Mouse (Mus musculus) heart, embryonic 14.5 days (tissue): ENCODE measurements around the gene Prkg1. TPM values are rescaled to one million over a fixed set of nuclear protein-coding genes. Genes with fewer than 3 reads are reported as not detected.

ENCODE experiments used
- ATAC-seq: fragments of 200-750 bp; cut with Nextera tagmentation; 2 replicates; pipeline ENCODE4 v1.8.0; 2017; ENCODE audit warnings: low read depth, moderate TSS enrichment; ENCODE audit not compliant: insufficient number of reproducible peaks, insufficient read depth, low FRiP score
- H3K27ac ChIP-seq, 2 experiments: fragments of 200-500 bp in 1 of 2; fragments of 300-500 bp in 1 of 2; sonication (generic) in 1 of 2; replicated peaks in 1 of 2; 2 replicates each; pipeline ENCODE4 v1.5.1; 2012 to 2014; ENCODE audit warnings: low read depth in 2 of 2, low read length in 2 of 2, control low read depth in 1 of 2, mild to moderate bottlenecking in 1 of 2, mixed read lengths in 1 of 2; ENCODE audit not compliant: control insufficient read depth in 1 of 2, insufficient read depth in 1 of 2
- H3K27me3 ChIP-seq: fragments of 300-500 bp; sonication (generic); 2 replicates; pipeline ENCODE4 v1.6.1; 2014; ENCODE audit warnings: mild to moderate bottlenecking, low read length, control low read depth; ENCODE audit not compliant: control insufficient read depth, insufficient read depth
- H3K36me3 ChIP-seq: fragments of 300-500 bp; sonication (generic); 2 replicates; pipeline ENCODE4 v1.6.1; 2014; ENCODE audit warnings: mild to moderate bottlenecking, control low read depth, low read length, mixed read lengths; ENCODE audit not compliant: control insufficient read depth, insufficient read depth
- H3K4me1 ChIP-seq, 2 experiments: fragments of 200-500 bp in 1 of 2; fragments of 300-500 bp in 1 of 2; sonication (generic) in 1 of 2; 2 replicates each; pipeline ENCODE4 v1.6.1; 2012 to 2014; ENCODE audit warnings: low read length in 2 of 2, control low read depth in 1 of 2, mixed read lengths in 1 of 2; ENCODE audit not compliant: control insufficient read depth in 2 of 2, insufficient read depth in 2 of 2
- H3K4me2 ChIP-seq: fragments of 300-500 bp; sonication (generic); 2 replicates; pipeline ENCODE4 v1.6.1; 2014; ENCODE audit warnings: mild to moderate bottlenecking, low read length
- H3K4me3 ChIP-seq, 2 experiments: fragments of 200-500 bp in 1 of 2; fragments of 300-500 bp in 1 of 2; sonication (generic) in 1 of 2; 2 replicates each; pipeline ENCODE4 v1.5.1; 2012 to 2014; ENCODE audit warnings: low read length in 2 of 2, mild to moderate bottlenecking in 2 of 2, control low read depth in 1 of 2, low read depth in 1 of 2, moderate library complexity in 1 of 2; ENCODE audit not compliant: control insufficient read depth in 1 of 2, insufficient read depth in 1 of 2
- H3K9ac ChIP-seq: fragments of 300-500 bp; sonication (generic); 2 replicates; pipeline ENCODE4 v1.6.1; 2014; ENCODE audit warnings: mild to moderate bottlenecking, low read length
- H3K9me3 ChIP-seq: fragments of 300-500 bp; sonication (generic); 2 replicates; pipeline ENCODE4 v1.6.1; 2016; ENCODE audit warnings: low read length, control low read depth; ENCODE audit not compliant: control insufficient read depth
- WGBS: fragments of 180-500 bp; shearing (Covaris S2); extraction: QIAGEN DNeasy Blood & Tissue Kit; methylation state at CpG from one replicate; pipeline ENCODE4 v1.1.7; 2014; 5-methylcytosine and 5-hydroxymethylcytosine counted together
- polyA plus RNA-seq: library from polyadenylated mRNA; unstranded; fragments of >200 nt; fragmentation: Nextera tagmentation; extraction: Ambion mirVana; gene quantifications from 2 replicates; pipeline ENCODE4 v1.2.1, GENCODE M21; 2014

The Prkg1 gene
- polyA plus RNA-seq, 1 experiment from 2014 or later, result 9.6 TPM

- H3K4me1 ChIP-seq, result peaks cover 5 to 8% of the 10 kb centered on the region in 2 experiments; a peak in 2 of 4 replicates
- no peaks in the 10 kb centered on the region for H3K27me3 ChIP-seq
- no peak overlapping the region for H3K9ac ChIP-seq
- no peak for ATAC-seq
- WGBS, result 36% methylated on average over 4 of the region's 4 CpGs
- no peaks in the 10 kb centered on the region for H3K36me3 ChIP-seq
- H3K4me2 ChIP-seq, result no peak overlapping the region
- no peaks in the 10 kb centered on the region for H3K9me3 ChIP-seq
- H3K4me3 ChIP-seq, result no peak overlapping the region
- no peak overlapping the region for H3K27ac ChIP-seq
These were observed 919.9 kb downstream of the Prkg1 start for GRCm38 (mm10) chr19:30844916-30845315.

GRCm38 (mm10) chr19:30843637-30844036, 921.2 kb downstream of the Prkg1 start:
- 80% methylated on average over 4 of the region's 4 CpGs for WGBS
- Histone ChIP-seq H3K9ac (no peak overlapping the region), H3K9me3 (no peaks in the 10 kb centered on the region), H3K4me1 (peaks cover 5 to 8% of the 10 kb centered on the region in 2 experiments; a peak in 2 of 4 replicates), H3K27me3 (no peaks in the 10 kb centered on the region), H3K4me3 (no peak overlapping the region), H3K36me3 (no peaks in the 10 kb centered on the region), H3K4me2 (no peak overlapping the region), H3K27ac (peak overlapping the region in 1 of 2 experiments; percentile 31; a peak in 1 of 4 replicates)
- ATAC-seq, result no peak

GRCm38 (mm10) chr19:30843052-30843564, 921.7 kb downstream of the Prkg1 start:
- Histone ChIP-seq H3K36me3 (no peaks in the 10 kb centered on the region), H3K4me2 (0 out of 2 replicates have a peak overlapping the region, but pooled peaks have one; percentile 9), H3K27ac (no peak overlapping the region), H3K9me3 (no peaks in the 10 kb centered on the region), H3K4me1 (peaks cover 5 to 8% of the 10 kb centered on the region in 2 experiments; a peak in 2 of 4 replicates), H3K9ac (no peak overlapping the region), H3K4me3 (no peak overlapping the region), H3K27me3 (no peaks in the 10 kb centered on the region)
- no peak for ATAC-seq
- 1% methylated on average over 4 of the region's 4 CpGs for WGBS

- WGBS, result 32% methylated on average over 1 of the region's 1 CpGs
- no peak for ATAC-seq
- no peak overlapping the region for H3K27ac ChIP-seq
- H3K27me3 ChIP-seq, result no peaks in the 10 kb centered on the region
- 0 out of 2 replicates have a peak overlapping the region, but pooled peaks have one; percentile 9 for H3K4me2 ChIP-seq
- H3K36me3 ChIP-seq, result no peaks in the 10 kb centered on the region
- H3K4me3 ChIP-seq, result no peak overlapping the region
- H3K4me1 ChIP-seq, result peaks cover 5 to 8% of the 10 kb centered on the region in 2 experiments; a peak in 2 of 4 replicates
- peak overlapping the region; percentile 16; the same call in 1 of the 2 replicates for H3K9ac ChIP-seq
- no peaks in the 10 kb centered on the region for H3K9me3 ChIP-seq
These were observed 922.2 kb downstream of the Prkg1 start for GRCm38 (mm10) chr19:30842640-30843039.

- no peak overlapping the region for H3K4me2 ChIP-seq
- H3K4me3 ChIP-seq, result no peak overlapping the region
- H3K4me1 ChIP-seq, result no peaks in the 10 kb centered on the region
- no peak overlapping the region for H3K27ac ChIP-seq
- H3K9ac ChIP-seq, result no peak overlapping the region
- no peaks in the 10 kb centered on the region for H3K27me3 ChIP-seq
- no peaks in the 10 kb centered on the region; the same call in 1 of the 2 replicates for H3K9me3 ChIP-seq
- no peaks in the 10 kb centered on the region for H3K36me3 ChIP-seq
- no peak for ATAC-seq
- WGBS, result 35% methylated on average over 1 of the region's 1 CpGs
These were observed 931.7 kb downstream of the Prkg1 start for GRCm38 (mm10) chr19:30833045-30833651.

GRCm38 (mm10) chr19:30829231-30829775, 935.5 kb downstream of the Prkg1 start:
- no peak overlapping the region for H3K4me2 ChIP-seq
- H3K9me3 ChIP-seq, result no peaks in the 10 kb centered on the region; the same call in 1 of the 2 replicates
- H3K36me3 ChIP-seq, result no peaks in the 10 kb centered on the region
- ATAC-seq, result no peak
- WGBS, result 75% methylated on average over 7 of the region's 7 CpGs
- no peak overlapping the region for H3K4me3 ChIP-seq
- no peaks in the 10 kb centered on the region for H3K4me1 ChIP-seq
- no peak overlapping the region for H3K9ac ChIP-seq
- H3K27me3 ChIP-seq, result no peaks in the 10 kb centered on the region
- H3K27ac ChIP-seq, result no peak overlapping the region

- WGBS, result 79% methylated on average over 3 of the region's 3 CpGs
- H3K4me2 ChIP-seq, result no peak overlapping the region
- no peak overlapping the region for H3K9ac ChIP-seq
- H3K27me3 ChIP-seq, result no peaks in the 10 kb centered on the region
- no peaks in the 10 kb centered on the region; the same call in 1 of the 2 replicates for H3K9me3 ChIP-seq
- H3K36me3 ChIP-seq, result no peaks in the 10 kb centered on the region
- H3K4me3 ChIP-seq, result no peak overlapping the region
- no peak for ATAC-seq
- no peaks in the 10 kb centered on the region for H3K4me1 ChIP-seq
- no peak overlapping the region for H3K27ac ChIP-seq
These were observed 937.0 kb downstream of the Prkg1 start for GRCm38 (mm10) chr19:30827820-30828219.
